ENCODE assay signal across 1 mouse cellular context in the genomic region with DNA sequence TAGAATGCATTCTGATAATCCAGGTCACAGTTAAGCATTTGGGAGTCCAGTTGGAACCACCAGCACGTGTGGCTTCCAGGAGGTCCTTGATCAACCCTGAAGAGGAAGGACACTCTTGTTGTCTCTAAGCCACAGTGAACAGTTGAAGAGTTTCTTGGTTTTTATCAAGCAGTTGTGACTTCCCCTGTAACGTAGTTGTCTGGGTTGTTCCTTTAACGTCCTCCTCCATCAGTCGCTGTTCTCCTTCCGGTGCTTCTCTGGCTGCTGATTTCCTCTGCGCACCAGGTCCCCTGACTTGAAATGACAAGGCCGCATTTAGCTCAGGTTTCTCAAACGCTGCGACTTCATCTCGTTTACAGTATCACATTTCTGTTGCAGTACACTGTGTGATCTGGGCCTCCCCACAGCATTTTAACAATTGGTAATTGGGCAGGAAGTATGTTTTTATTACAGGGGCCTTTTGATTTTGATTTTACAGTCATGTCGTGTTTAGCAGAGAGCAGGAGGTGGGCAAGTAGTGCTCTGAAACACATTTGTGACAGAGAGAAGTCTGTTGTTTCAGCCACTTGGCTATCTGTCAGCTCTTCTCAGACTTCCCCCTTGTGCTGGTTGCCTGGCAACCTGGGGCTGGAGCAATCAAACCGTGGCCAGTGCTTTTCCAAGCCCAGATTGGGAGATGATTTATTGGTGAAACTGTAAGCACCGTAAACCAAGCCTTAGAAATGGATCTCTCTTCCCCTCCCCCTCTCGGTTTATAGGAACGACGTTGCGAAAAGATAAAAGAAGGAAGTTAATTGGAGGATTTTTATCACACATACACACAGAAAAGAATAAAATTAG.
TF ChIP-seq lines count a peak whose summit lies in the region.

No protein-coding gene starts in this region.

TF ChIP-seq in MEL, 35 proteins besides CTCF, POLR2A, EP300 and RAD21 (continued from another document):
- no peak for TF ChIP-seq MAFK (IDR thresholded peaks at IDR 0.05; ENCODE audit: borderline replicate concordance, low read depth, low read length)
